Mouse (Mus musculus) CD4-positive, CD25-positive, alpha-beta regulatory T cell (primary cell): ENCODE measurements around the gene Med6. TPM values are rescaled to one million over a fixed set of nuclear protein-coding genes. Genes with fewer than 3 reads are reported as not detected.

Experiments
- polyA plus RNA-seq: library from polyadenylated mRNA; unstranded; fragments of 100-300 nt; shearing (Covaris generic); gene quantifications from one replicate; pipeline ENCODE4 v1.2.1, GENCODE M21; 2017

The Med6 gene
- 26.2 TPM for polyA plus RNA-seq

GRCm38 (mm10) chr12:81594902-81595671 lies at the start of gene Med6:
Gene Med6, minus strand, starts transcription at chr12:81595008.

GRCm38 (mm10) chr12:81630915-81631660 lies 36.3 kb upstream of the Med6 start, which contains the start of gene Ttc9:
Gene Ttc9, plus strand, starts transcription at chr12:81631249.

GRCm38 (mm10) chr12:81568374-81568773 lies 26.4 kb downstream of the Med6 start, which contains the start of gene Adam21:
Gene Adam21, minus strand, starts transcription at chr12:81568474.

GRCm38 (mm10) chr12:81532316-81533028 lies 62.3 kb downstream of the Med6 start, which contains the start of the genes Gm20498 and Synj2bp:
Gene Gm20498, minus strand, starts transcription at chr12:81532905.
Gene Synj2bp, minus strand, starts transcription at chr12:81532911.

Other genes with a start within 250 kb of the Med6 start
- gene Gm4787, start 215.5 kb downstream of the Med6 start, polyA plus RNA-seq = 0.62 TPM
- 0.63 TPM for gene Adam4, start 173.1 kb downstream of the Med6 start, polyA plus RNA-seq
- gene Cox16, start 109.9 kb downstream of the Med6 start, polyA plus RNA-seq = 161 TPM
- 12.1 TPM for gene Gm20498, start 62.1 kb downstream of the Med6 start, polyA plus RNA-seq
- gene Synj2bp, start 62.1 kb downstream of the Med6 start, polyA plus RNA-seq = 49.9 TPM
- 0.20 TPM for gene Adam21, start 26.5 kb downstream of the Med6 start, polyA plus RNA-seq
- 0.05 TPM for gene Ttc9, start 36.2 kb upstream of the Med6 start, polyA plus RNA-seq
- gene Map3k9, start 186.2 kb upstream of the Med6 start, polyA plus RNA-seq = 1.4 TPM